Mouse (Mus musculus) stomach, postnatal 0 days (tissue): ENCODE results near the gene Dph6.

Experiments
- CTCF ChIP-seq: IDR thresholded peaks from 2 replicates; pipeline ENCODE4 v1.5.1; 2016; ENCODE audit warnings: antibody characterized with exemption, low read depth, mild to moderate bottlenecking, moderate library complexity
- EP300 ChIP-seq: optimal IDR thresholded peaks from 2 replicates; pipeline ENCODE3; 2016; ENCODE audit warnings: antibody characterized with exemption

GRCm38 (mm10) chr2:114486980-114487379 lies 167.8 kb downstream of the Dph6 start:
- TF ChIP-seq CTCF (no peak), EP300 (no peak)
